Mouse (Mus musculus) urinary bladder, adult 2 months (tissue): ENCODE measurements around the gene Hoxd3. TPM values are rescaled to one million over a fixed set of nuclear protein-coding genes. Genes with fewer than 3 reads are reported as not detected.

Source experiments
- DNase-seq: peaks from one replicate; pipeline ENCODE4 v3.0.0; 2022; ENCODE audit warnings: low spot score
- polyA plus RNA-seq: library from polyadenylated mRNA; depleted of rRNA; stranded (reverse); fragments of >200 nt; gene quantifications from 2 replicates; pipeline ENCODE4 v1.2.3, GENCODE M21; 2012

Gene Hoxd3
- polyA plus RNA-seq, 1 experiment = 2.6 TPM

DNA sequence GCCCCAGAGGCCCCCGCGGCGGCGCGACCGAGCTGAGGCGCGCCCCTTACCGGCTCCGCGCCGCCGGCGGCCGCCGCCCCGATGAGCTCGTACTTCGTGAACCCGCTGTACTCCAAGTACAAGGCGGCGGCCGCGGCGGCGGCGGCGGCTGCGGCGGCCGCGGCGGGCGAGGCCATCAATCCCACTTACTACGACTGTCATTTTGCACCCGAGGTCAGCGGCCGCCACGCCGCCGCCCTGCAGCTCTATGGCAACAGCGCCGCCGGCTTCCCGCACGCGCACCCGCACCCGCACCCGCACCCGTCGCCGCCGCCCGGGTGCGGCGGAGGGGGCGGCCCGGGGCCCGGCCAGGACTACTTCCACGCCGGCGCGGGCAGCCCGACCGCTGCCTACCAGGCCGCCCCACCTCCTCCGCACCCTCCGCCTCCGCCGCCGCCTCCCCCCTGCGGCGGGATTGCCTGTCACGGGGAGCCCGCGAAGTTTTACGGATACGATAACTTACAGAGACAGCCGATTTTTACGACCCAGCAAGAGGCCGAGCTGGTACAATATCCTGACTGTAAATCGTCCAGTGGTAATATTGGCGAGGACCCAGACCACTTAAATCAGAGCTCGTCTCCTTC is 6.1 kb upstream of the Hoxd3 start:
- DNase-seq = no peak

GRCm38 (mm10) chr2:74706393-74706960 is 5.2 kb upstream of the Hoxd3 start:
- no peak for DNase-seq

DNA sequence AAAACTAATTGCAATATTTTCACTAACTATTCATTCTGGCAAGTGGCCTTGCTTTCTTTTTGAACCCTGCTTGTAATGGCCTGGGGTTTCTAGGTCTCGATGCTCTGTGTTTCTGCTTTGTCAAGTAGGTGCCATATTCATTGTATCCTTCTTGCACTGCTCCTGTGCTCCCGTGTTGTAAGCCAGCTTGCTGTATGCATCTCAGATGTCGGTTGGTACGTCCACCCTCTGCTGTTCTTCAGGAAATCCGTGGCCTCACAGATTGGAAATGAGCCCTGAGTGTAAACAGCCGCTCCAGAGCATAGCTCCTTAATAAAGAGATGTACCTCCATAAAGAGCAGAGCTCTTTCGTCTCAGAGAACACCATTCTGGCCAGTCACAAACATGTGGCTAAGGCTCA is 4.1 kb upstream of the Hoxd3 start:
- DNase-seq = no peak

- DNase-seq = no peak
These were observed 3.1 kb upstream of the Hoxd3 start for GRCm38 (mm10) chr2:74708676-74709075.

DNA sequence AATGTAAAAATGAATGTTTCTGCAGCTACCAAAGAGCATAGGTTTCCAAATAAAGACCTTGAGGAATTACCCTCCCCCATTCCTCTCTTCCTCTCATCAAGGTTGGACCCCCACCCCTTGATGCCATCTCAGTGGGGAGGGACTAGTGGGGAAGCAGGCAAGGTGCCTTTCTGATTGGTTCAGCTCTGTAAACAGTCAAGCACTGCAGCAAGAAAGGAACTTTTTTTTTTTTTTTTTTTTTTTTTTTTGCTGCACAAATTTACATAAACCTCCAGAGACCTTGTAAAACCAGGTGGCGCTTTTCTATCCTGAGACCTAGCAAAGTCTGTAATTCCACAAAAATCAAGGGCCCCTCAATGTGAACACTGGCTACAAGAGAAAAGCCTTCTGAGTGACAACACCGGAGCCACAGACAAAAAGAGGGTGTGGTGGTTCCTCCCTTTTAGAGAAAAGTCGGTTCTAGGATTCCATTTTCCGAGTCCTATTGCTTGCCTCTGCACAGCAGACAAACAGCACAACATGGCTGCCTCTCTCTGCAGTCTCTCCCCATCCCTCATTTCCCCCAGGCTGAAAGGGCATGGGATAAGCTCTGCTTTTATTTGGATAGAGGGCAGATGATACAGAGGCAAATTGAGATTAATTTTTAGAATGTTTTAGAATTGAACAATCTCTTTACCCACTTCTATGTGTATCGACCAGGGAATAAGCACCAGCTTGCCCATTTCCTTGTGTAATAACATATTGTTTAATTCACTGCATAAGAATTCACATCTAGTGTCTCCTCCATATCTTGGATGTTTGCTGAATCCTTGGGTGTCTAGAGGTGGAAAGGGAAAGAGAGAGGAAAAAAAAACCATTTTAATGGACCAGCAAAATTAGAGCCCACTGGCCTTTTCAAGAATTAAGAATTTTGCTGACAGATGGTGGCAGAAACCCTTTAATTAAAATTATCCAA is 2.0 kb upstream of the Hoxd3 start:
- DNase-seq = no peak

DNA sequence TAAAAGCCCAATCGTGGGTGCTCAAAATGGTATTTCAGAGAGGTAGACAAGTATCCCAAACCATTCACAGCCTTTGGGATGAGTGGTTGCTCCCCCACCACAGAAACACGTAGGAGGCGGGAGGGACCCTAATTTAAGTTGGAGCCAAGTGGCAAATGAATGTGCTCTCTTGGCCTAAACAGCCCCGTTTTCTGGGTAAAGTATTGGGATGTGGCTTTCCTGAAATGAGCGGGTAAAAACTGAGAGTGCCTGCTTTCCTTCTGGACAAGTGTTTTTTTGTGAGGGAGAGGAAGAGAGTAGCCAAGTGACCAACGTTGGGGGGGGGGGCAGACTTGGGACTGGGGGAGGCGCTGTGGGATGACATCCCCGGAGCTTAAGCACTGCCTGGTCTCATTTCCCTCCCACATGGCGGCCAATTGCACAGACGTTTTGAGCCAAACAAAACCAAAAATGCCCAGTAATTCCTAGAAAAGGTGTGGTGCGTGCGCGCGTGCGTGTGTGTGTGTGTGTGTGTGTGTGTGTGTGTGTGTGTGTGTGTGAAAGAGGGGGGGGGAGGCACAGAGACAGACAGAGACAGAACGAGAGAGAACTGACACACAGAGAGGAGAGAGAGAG is 691 bp upstream of the Hoxd3 start:
- no peak for DNase-seq

DNA sequence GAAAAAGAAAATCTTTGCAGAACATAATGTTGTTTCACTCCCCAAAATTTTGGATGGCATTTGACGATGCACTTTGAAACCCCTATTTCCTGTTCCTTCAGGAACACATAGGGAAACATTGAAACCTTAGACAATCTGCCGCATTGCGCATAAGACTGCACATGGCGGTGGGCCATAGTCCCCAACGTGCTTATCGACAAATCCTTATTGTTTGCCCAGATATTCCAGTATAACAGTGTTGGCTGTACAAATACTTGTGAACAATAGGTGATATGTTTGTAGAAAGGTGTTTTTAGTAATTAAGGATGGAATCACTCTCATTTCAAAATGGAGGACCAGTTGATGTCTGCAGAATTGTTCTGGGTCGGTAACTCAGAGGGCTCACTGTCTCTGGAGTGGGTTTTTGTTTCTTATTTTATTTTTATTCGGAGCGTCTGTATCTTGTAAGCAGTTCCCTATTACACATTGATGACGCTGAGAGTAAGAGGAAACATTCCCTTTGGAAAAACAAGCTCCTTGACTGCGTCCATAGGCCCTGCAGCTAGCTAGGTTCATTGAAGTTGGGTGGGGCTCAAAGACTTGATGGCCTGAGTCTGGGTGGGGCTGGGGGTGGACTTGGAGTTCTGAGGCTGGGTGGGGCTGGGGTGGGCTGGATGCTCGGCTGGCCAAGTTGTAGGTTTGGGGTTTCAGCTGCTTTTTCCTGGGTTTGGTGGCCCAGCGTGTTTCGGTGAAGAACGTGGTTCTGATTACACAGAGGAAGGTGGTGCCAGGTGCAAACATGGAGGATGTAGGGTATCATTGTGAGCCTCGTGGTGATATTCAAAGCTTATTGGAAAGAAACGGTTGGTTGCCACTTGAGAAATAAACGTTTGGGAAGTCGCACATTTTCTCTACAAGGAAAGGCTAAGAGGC is 1.8 kb downstream of the Hoxd3 start:
- DNase-seq = no peak

DNA sequence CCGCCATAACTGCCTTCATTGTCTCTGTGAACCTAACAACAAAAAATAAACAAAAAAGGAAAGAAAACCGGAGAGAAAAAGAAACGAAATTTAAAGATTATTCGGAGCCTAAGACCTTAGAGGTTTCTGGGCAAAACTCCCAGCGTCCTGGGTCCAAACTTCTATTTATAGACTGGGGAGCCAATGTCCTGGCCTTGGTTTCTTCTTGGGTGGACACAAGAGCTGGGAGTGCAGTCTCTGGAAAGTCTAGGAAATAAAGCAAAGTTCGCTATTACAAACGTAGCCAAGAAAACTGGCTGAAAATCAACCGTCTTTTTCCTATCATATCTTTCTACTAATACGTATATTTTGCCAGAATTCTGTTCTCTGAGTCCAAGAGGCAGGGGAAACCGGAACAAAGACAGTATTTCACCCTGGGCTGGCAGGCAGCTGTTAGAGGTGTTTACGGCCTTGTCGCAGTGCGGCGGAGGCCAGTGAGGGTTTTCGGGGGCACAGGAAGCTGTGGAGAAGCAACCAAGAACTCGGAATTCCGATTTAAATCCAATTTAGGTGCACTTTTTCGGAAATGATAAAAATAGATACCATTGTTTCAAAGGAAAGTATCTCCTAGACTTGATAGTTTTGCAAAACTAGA is 2.5 kb downstream of the Hoxd3 start:
- DNase-seq = no peak

DNA sequence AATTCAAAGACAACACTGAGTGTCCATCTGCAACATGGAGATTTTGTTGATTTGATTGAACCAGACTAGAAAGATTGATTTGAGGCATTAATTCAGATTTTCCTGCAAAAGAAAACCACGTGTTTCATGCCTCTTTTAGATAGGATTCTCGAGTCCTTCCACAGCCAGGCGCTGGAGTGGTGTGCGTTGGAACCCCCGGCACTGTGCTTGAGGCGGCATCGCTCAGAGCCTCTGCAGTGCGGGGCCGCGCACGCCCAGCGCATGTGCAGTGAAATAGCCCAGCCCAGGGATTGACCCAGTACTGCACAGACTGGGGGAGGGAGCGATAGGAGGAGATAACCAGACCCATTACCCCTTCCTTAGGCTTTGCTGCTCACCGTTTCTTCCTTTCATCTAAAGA is 3.2 kb downstream of the Hoxd3 start:
- peak; percentile 28 for DNase-seq

DNA sequence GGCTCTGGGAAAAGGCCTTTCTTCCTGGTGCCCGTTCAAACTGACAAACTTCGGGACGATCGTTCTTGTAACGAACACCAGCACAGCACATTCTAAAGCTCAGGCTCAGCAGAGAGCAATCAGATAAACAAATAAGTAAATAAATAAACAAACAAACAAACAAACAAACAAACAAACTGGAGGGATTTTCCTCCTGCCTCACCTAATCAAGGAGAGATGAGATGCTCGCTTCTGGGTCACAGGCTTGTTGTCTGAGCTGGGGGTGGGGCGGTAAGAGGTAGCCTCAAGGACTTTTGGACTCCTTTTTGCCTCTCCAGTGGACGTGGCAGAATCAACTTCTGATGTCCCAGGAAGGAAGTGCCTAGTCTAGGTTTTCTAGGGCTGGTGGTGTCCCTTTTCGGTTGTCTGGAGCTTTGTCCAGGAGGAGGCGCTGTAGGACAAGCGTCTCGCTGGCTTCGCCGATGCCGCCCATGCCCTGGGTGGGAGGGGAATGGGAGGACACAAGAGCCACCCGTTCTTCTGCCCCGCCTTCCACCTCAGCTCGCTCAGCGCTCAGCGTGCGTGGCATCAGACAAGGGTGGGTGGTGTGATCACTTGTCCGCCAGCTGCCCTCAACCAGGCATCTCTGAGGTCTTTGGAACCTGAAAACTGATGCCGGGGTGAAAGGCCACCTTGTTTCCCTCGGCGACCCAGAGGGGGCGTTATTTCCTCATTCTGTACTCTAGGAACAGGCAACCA is 3.9 kb downstream of the Hoxd3 start:
- peak; percentile 80 for DNase-seq

GRCm38 (mm10) chr2:74720384-74720783 is 8.7 kb downstream of the Hoxd3 start:
- DNase-seq = no peak

DNA sequence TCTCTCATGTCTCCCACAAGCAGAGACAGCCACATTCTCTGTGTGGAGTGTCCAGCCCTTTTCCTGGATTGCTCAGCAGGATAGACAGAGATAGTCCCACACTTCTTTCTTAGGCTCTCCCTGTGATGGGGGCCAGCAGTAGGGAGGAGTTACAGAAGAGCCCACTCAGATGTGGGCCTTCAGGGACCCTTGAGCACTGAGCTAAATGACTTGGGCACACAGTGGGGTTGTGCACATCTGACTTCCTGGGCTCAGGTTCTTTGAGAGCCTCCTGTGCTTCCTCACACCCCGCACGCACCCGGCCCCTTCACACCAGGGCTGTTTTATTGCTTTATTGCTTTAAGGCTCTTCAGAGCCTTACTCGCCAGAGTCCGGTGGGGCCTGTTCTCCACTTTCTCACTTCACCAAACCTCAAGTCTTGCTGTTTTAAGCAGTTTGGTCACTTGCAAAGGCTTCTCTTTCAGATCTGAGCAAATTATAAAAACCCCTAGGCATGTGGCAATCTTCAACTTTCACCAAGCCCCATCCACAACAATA is 9.3 kb downstream of the Hoxd3 start:
- no peak for DNase-seq

- no peak for DNase-seq
These were observed 10.2 kb downstream of the Hoxd3 start for GRCm38 (mm10) chr2:74721882-74722281.

DNA sequence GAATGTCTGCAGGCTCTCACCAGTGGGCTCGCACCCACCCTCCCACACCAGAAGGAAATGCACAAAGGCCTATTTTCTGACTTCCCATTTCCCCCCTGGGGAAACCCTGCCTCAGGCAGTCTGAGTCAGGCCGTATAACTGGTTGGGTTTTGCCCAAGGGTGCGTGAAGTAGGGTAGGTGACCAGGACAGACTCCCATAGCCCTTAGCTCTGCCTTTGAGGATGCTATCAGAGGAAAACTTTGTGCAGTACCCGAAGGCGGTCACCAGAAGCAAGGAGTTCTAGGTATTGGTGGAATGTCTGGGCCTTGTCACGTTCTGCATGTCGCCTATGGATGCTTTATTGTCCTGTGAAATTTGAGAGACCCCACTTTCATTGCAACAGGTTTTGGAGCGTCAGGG is 11.2 kb downstream of the Hoxd3 start:
- DNase-seq = no peak

- no peak for DNase-seq
These were observed 12.7 kb downstream of the Hoxd3 start for GRCm38 (mm10) chr2:74724244-74725015.

GRCm38 (mm10) chr2:74725171-74725570 is 13.4 kb downstream of the Hoxd3 start:
- no peak for DNase-seq

- no peak for DNase-seq
These were observed 14.8 kb downstream of the Hoxd3 start, which contains the start of gene Gm28230 for GRCm38 (mm10) chr2:74726551-74726950. Gm28230 (plus strand) TSS chr2:74726728.

DNA sequence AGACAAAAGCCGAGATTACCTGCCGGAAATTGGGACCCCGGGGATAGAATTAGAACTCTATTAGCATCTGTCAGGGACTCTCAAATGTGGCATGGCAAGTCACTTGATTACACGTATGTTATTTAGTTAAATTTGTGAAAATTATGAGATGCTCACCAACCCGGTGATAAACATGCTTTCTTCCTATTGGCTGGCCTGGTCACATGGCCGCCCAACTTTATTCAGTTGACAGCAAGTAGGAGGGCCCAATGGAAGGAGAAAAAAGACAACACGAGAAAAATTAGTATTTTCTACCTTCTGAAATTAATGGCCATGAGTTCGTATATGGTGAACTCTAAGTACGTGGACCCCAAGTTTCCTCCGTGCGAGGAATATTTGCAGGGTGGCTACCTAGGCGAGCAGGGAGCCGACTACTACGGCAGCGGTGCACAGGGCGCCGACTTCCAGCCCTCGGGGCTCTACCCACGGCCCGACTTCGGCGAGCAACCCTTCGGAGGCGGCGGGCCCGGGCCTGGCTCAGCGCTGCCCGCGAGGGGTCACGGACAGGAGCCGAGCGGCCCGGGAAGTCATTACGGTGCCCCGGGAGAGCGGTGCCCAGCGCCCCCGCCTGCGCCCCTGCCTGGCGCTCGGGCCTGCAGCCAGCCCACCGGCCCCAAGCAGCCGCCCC is 15.4 kb downstream of the Hoxd3 start:
- no peak for DNase-seq
